Mouse (Mus musculus) brown adipose tissue, adult 24 weeks (tissue): ENCODE data around the gene Lemd2. TPM values are rescaled to one million over a fixed set of nuclear protein-coding genes. Genes with fewer than 3 reads are reported as not detected.

Source experiments
- H3K27ac ChIP-seq: fragments of 200-500 bp; replicated peaks from 2 replicates; pipeline ENCODE4 v1.5.1; 2012; ENCODE audit warnings: low read depth, mild to moderate bottlenecking, low read length
- H3K4me1 ChIP-seq: fragments of 200-500 bp; 2 replicates; pipeline ENCODE4 v1.6.1; 2012; ENCODE audit warnings: low read length, mixed read lengths; ENCODE audit not compliant: control insufficient read depth, insufficient read depth, insufficient read length
- H3K4me3 ChIP-seq: fragments of 200-500 bp; 2 replicates; pipeline ENCODE4 v1.5.1; 2012; ENCODE audit warnings: low read depth, mild to moderate bottlenecking, low read length, moderate library complexity; ENCODE audit not compliant: insufficient read depth
- polyA plus RNA-seq: library from polyadenylated mRNA; stranded (reverse); fragments of >200 nt; gene quantifications from 2 replicates; pipeline ENCODE4 v1.2.4, GENCODE M21; 2012; ENCODE audit not compliant: missing spikeins, insufficient read depth, insufficient read length

The Lemd2 gene
- 12.3 and 19.7 TPM in 2 replicates for polyA plus RNA-seq

DNA sequence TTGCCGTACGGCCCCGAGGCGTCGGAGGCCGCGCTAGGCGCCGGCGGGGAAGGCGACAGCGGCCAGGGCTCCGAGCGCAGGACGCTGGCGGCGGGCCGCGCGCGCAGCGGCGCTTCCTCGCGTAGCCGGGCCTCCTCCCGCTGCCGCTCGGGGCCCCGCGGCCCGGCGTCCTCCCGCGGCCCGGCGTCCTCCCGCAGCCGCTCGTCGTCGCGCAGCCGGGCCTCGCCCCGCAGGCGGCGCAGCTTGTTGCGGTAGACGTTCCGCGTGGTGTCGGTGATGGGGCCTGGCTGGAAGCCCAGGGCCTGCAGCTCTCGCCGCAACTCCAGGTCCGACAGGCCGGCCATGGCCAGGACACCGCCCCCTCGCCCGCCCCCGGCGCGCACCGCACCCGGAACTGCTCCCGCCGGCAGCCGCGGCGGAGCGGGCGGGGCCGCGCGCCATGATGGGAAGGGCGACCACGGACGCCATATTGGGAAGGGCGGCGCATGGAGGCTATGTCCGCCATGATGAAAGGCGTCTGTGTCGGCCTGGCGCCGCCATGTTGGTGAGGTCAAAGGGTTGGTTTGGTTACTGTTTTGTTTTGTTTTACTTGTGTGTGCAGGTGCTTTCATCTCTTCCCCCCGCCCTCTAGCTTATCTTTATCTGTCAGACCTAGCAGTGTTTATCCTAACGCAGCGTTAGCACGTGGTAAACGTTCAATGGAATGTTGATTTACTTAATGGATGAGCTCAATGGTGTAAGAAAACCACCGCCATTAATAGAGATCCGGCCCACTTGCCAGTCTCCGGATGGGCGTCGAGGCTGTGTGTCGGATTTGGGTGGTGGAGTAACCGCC, at the start of gene Lemd2:
Gene Lemd2, minus strand, starts transcription at position 395 of the 835 bp plus-strand sequence.
- peaks cover 5% of the 10 kb centered on the region for H3K4me1 ChIP-seq
- H3K4me3 ChIP-seq, result peak within 1 kb of the TSS; percentile 88
- H3K27ac ChIP-seq, result peak within 1 kb of the TSS; percentile 59

DNA sequence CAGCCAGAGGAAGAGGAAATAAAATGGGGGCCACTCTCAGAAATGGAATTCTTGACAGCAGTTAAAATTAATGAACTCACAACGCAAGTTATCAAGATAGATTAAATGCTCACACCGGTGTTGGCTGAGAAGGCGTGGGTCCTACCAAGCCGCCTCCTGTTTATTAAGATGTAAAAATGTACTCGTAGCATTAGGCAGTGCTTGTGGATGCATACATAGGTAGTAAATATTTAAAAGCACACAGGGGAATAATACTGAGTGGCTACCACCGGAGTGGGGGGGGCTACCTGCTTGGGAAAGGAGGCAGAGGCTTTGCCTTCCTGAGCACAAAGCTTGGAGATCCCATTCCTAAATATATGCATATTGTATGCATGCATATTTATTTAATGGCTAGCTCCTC, 46.9 kb upstream of the Lemd2 start:
- Histone ChIP-seq H3K4me1 (no peaks in the 10 kb centered on the region), H3K4me3 (no peak overlapping the region), H3K27ac (no peak overlapping the region)

DNA sequence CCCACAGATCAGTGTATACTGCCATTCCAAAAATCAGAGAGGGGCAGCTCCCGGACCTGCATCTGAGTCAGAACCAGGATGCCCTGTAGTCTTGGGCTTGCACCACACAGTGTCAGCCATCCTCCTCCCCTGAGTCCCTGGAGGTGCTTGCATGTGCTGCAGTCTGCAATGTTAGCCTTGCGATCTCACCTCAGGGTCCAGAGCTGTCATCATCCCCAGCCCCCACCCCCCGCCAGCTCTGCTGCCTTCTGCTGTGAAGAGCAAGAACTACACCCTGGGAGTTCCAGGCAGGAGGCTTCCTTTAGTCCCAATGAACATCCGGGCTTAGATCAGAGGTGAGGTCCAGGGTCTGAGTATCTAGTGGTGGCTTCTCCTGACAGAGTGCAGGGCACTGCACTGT, 46.2 kb upstream of the Lemd2 start:
- no peak overlapping the region for H3K27ac ChIP-seq
- H3K4me3 ChIP-seq, result no peak overlapping the region
- H3K4me1 ChIP-seq, result no peaks in the 10 kb centered on the region

DNA sequence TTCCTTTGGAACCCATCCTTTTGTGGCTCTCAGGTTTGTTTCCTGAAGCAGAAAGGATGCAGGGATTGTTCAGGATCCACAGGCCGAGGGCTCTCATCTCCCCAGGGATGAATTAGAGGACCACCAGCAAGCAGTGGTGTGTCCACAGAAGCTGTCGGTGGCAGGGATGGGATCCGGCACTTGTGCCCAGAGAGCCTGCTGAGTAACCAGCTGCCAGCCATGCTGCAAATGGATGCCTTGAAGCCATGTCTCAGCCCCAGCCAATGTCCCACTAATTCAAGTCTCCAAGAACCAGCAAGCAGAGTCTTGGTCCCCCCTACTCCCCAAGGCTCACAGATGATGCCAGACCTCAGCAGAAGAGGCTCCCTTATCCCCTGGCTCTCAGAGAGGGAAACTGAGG, 44.8 kb upstream of the Lemd2 start:
- H3K27ac ChIP-seq, result no peak overlapping the region
- no peak overlapping the region for H3K4me3 ChIP-seq
- no peaks in the 10 kb centered on the region for H3K4me1 ChIP-seq

DNA sequence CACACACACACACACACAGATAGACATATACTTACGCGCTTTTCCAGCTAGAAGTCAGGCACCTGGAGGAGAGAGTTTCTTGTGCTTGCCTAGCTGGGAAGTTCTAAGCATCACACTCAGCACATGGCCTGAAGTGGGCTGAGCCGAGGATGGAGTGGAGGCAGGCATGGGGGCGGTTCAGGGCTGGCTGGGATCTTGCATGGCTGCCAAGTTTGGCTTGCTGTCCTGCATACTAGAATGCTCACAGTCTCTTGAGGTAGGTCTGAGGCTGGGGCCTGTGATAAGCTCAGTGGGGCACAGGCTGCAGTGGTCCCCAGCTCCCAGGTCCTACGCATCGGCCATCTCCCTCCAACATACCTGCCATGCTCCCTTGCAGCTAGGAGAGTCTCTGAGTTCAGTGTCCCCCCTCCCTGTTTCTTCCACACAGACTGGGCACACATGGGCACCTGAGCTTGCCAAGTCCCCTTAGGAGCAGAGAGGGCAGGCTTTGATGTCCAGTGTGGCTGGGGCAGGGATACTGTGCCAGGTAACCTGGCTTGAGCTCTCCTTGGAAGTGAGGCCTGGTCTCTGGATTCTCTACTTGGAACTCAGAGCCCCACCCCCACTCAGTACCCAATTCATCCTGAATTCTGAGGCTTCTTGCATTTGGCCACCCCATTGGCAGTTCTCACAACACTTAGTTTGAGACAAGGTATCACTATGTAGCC, 43.6 kb upstream of the Lemd2 start:
- Histone ChIP-seq H3K4me3 (no peak overlapping the region), H3K4me1 (no peaks in the 10 kb centered on the region), H3K27ac (no peak overlapping the region)

DNA sequence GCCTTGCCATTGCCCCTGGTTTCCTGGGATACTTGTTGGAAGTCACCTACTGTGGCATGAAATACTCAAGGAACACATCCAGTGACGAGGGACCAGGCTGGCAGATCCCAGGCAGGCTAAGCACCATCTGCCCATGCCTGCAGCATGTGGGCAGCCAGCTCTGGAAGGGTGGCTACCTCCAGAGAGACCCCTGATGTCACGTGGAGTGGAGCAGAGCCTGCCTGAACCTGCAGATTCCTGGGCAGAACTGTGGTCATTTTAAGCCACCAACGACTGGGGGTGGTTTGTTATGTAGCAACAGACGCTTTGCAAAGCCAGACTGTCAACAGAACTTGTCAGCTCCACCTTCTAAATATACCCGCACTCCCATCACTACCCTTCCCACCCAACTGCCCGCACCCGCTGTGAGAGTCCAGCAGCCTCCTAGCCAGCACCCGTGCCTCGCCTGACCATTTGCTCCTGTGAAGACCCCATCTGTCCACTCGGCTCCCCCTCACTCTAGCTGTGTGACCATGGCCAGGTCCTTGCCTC, 41.6 kb upstream of the Lemd2 start:
- no peaks in the 10 kb centered on the region for H3K4me1 ChIP-seq
- no peak overlapping the region for H3K4me3 ChIP-seq
- H3K27ac ChIP-seq, result no peak overlapping the region

DNA sequence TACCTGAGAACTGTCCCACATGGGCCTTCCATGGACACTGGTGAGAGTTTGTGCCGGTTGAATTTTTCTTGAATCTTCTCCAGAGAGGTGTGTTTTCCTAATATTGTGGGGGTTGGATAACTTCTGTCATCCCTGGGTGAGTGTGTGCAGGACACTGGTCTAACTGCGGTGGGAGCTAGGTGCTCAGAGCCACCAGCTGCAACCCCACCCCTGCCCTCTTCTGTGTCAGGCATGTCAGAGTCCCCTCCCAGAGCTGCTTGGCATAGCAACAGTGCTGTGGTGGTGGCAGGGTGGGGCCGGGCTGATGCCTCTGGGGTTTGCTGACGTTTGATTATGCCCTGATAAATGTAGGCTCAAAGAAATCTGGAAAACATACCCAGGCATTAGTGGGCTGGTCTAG, 40.6 kb upstream of the Lemd2 start:
- Histone ChIP-seq H3K27ac (no peak overlapping the region), H3K4me3 (no peak overlapping the region), H3K4me1 (no peaks in the 10 kb centered on the region)

DNA sequence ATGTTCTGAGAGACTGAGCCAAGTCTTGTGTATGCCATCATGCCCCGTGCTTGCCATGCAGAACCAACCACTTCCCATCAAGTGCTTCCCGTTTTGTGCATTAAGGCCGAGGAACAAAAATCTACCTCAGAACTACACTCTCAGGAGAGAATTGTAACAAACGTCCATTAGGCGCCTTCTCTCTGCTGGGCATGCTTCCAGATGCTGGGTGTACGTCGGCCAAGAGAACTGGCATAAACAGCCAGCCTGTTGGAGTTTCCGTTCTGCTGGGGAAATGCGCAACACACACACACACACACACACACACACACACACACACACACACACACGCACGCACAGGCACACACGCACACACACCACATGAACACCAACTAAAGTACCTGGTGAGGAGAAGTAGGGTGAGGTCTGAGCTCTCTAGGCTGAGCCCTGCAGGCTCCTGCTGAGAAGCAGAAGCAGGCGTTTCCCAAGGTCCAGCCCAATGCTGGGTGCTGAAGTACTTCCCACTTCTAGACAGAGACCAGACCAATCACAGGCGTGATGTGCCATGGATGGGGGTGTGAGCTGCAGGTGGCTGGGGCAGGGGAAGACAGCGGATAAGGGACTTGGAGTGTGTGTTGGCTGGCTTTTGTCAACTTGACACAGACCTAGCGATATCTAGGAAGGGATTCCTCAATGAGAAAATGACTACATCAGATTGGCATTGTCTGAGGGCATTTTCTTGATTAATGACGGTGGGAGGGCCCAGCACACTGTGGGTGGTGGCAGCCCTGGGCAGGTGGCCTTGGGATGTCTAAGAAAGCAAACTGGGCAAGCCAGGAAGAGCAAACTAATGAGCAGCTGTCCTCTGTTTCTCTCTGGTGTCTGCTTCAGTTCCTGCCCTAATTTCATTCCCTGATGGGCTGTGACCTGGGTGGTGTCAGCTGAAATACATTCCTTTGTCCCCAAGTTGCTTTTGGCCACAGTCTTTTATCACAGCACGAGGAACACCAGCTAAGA, 38.2 kb upstream of the Lemd2 start:
- no peaks in the 10 kb centered on the region for H3K4me1 ChIP-seq
- 0 out of 2 replicates have a peak overlapping the region, but pooled peaks have one; percentile 21 for H3K4me3 ChIP-seq
- no peak overlapping the region for H3K27ac ChIP-seq

DNA sequence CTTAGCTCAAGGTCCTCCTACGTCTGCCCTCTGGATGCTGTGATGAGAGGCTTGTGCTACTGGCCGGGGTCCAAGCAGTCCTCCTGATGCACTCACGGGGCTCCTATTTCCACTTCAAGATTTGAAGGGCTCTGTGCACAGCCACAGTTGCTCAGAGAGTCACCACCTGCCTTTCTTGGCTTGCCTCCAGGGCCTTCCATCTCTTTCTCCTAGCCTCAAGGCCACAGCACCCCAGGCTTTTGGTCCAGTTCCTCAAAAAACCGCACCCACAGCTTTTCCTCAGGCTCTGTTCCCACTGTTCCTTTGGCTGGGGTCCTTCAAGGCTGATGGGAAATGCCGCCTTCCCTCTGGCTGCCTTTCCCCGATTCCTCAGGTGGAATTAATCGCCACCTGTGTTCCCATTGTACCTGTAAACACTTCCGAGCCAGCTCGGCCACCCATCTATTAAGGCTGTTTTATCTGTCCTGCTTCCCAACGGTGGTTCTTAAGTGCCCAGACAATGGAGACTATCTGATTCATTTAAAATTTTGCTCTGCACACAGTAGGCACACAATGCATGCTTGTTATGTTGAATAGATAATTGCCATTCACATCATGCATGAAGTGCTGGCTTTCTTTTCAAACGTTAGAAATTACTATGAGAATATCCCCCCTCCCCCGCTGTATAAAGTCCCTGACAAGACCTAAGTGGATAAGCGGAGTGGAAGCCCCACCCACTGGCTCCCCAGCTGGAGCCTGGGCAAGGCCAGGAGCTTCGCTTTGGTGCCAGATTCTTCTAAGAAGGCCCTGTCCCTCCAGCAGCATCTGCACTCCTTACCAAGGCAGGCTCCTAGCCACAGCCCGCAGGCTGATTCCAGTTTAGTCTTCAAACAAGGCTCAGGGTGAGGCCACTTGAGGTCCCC, 36.5 kb upstream of the Lemd2 start:
- Histone ChIP-seq H3K4me3 (no peak overlapping the region), H3K4me1 (no peaks in the 10 kb centered on the region), H3K27ac (no peak overlapping the region)

DNA sequence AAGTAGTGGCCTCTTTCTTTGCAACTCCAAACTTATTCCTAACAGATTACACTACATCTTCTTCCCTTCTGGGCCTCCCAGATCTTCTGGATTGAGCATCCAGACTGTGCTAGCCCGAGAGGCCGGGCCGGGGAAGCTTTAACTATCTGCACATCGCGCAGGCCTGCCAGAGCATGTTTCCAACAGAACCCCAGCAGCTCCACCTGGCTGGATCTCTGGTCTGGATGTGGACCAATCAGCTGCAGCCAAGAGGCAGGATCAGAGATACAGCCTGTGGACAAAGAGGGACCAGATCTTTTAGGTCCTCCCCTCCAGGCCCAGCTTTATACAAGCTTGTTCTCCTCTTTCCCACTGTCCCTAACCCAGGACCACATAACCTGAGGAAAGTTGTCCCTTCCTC, 35.7 kb upstream of the Lemd2 start:
- Histone ChIP-seq H3K4me1 (no peaks in the 10 kb centered on the region), H3K27ac (no peak overlapping the region), H3K4me3 (no peak overlapping the region)

DNA sequence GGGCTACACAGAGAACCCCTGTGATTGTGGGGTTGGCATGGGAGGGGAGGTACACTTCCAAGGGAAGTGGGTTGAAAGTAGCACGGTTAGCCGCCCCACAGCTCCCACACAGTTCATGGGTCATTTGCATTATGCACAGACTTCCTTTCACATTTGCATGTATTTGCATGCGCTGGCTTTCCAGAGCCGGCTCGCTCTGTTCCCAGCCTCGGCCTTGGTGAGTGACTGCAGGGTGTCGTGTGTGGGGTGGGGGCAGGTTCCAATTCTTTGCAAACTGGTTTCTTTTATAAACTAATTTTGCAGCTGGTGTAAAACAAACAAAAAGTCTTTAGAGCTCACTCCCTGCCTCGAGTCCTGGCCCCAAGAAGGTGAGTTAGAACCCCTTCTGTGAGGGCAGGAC, 34.4 kb upstream of the Lemd2 start:
- H3K4me1 ChIP-seq, result no peaks in the 10 kb centered on the region
- no peak overlapping the region for H3K4me3 ChIP-seq
- no peak overlapping the region for H3K27ac ChIP-seq

DNA sequence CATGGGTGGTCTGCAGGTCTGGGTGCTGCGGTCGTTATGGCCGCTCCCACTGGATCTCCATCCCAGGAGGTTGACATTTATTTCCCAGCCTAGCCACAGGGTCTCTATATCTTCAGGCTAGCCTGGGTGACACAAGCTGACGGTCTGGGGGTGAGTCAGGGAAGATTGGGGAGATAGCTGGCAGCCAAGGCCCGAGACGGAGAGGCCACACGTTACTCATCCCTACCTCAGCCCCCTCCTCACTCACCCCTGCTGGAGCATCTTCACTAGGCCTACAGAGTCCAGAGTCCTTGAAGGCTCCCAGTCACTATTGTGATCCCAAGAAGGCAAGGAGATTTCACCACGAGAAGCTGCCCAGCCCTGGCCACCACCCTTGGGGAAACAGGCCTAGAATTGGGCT, 33.5 kb upstream of the Lemd2 start:
- no peak overlapping the region for H3K4me3 ChIP-seq
- H3K27ac ChIP-seq, result no peak overlapping the region
- no peaks in the 10 kb centered on the region for H3K4me1 ChIP-seq

DNA sequence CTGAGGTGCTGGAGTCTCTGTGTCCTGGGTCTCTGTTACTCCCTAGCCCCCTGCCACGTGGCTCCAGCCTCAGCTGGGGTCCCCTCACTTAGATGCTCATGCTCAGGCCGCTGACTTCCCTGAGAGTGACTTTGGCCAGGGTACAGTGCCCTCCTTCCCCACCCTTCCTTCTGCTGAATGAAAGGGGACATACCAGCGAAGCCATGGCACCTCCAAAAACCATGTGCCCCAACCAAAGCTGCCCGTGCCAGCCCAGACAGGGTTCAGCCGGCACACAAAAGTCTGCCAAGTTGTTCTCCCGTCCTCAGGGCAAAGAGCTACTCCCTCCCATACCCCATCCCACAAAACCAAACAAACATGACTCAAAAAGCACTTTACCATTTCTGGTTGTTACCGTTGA, 29.0 kb upstream of the Lemd2 start:
- no peaks in the 10 kb centered on the region for H3K4me1 ChIP-seq
- no peak overlapping the region for H3K27ac ChIP-seq
- H3K4me3 ChIP-seq, result no peak overlapping the region

DNA sequence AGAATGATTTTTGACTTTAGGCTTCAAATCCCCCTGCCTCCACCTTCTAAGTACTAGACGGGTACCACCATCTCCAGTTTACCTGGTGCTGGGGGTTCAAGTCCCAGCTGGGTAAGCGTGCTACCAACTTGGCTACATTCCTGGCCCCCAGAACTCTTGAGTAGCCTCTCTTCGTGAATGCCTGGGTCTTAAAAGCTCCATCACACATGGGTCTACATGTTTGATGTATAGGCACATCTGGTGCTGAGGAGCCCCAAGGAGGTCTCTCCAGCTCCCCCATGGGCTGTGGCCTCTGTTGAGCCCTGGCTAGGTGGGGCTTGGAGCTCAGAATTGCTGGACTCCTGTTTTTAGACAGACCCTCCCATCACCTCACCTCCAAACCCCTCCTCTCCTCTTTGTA, 27.9 kb upstream of the Lemd2 start:
- Histone ChIP-seq H3K4me3 (no peak overlapping the region), H3K27ac (no peak overlapping the region), H3K4me1 (no peaks in the 10 kb centered on the region)
